Mouse (Mus musculus): ENCODE measurements around the gene Cdc42se1. TPM values are rescaled to one million over a fixed set of nuclear protein-coding genes. Genes with fewer than 3 reads are reported as not detected.
A peak's percentile ranks its signal among the peaks of the same experiment; 100 is the strongest.

Gene Cdc42se1
- total RNA-seq, 2 experiments from 2014 or later = 64.4 to 68.0 TPM

DNA sequence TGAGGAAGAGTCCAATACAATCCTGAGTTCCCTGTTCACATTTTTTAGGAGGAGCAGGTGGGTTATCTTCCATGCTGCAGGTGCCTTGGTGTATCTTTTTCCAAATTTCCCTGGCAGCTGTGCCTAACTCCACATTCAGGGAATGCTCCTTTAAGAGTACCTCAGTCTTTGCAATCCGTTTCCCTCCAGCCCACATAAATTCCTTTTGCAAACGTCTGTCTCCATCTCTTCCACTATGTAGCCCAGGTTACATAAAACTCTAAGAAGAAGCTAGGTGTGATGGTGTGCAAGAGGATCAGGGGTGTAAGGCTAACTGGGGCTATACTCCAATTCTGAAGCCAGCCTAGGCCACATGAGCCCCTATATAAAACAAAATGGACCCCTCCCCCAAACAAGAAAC, 14.6 kb downstream of the Cdc42se1 start:
- intact Hi-C loops (cut with DNase I) = no loop called here
- no peak for DNase-seq (ENCODE audit: low spot score in 2 of 2)

DNA sequence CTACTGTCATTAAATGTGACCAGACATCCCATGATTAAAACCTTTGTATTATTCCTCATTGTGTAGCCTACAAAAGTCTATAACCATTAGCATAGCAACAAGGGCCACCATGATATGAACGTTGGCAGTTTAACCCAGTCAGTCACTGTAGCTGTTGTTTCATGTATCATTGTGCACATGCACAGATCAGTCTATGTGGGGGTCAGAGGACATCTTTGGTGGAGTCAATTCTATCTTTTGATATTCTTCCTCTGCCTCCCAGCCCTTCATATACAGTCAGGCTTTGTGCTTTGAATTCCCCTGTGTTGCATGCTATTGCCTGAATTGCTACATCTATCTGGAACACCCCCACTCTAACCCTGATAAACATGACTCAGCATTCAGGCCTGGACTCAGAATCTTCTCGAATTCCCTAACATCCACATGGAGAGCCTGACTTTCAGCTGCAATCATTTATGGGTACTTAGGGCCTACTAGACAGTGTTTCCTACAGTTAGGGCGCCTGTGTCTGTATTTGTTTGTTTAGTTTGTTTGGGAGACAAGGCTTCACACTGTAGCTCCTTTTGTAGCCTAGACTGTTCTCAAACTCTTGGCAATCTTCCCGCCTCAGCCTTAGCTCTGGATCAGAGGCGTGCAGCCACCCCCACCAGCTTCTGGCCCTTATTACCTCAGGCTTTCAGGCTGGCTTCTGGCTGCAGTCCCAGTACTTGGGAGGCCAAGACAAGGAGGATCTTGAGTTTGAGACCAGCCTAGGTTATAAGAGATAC, 18.1 kb downstream of the Cdc42se1 start:
- intact Hi-C loops (cut with DNase I) = no loop called here
- DNase-seq (ENCODE audit: low spot score in 2 of 2) = peak; percentile 35 to 43

DNA sequence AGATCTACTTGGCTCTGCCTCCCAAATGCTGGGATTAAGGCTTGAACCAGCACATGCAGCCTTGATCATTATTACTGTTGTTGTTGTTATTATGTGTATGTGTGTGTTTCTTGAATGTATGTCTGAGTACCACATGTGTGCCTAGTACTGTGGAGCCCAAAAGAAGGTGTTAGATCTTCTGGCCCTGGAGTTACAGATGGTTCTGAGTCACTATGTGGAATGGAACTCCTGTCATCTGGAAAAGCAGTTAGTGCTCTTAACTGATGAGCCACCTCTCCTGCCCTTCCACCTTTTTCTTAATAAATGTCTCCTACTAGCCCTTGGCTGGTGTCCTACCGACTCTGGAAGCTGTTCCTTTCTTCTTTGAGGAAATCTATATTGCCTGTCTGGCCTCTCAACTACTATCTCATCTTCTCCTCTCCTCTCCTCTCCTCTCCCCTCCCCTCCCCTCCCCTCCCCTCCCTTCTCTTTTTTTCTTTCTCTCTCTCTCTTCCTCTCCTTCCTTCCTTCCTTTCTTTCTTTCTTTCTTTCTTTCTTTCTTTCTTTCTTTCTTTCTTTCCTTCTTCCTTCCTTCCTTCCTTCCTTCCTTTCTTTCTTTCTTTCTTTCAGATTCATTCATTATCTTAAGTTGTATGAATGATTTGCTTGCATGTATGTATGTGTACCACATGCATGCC, 19.3 kb downstream of the Cdc42se1 start:
- intact Hi-C loops (cut with DNase I) = no loop called here
- no peak for DNase-seq (ENCODE audit: low spot score in 2 of 2)

DNA sequence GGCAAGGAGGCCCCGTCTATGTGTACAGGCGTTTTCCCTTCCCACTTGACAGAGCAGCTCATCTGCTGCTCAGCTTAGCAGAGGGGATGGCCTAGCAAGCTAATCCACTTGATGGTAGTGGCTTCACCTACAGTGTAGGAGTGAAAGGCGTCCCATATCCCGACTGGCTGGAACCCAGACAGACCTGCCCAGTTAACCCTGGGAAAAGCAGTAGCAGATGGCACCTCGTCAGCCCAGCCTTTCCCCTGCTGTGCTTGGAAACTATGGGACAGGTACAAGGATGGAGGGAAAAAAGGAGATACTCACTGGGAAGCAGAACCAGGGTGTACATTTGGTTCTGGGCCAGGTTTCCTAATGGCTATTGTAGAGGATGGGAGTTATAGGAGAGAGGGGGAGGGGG, 21.8 kb downstream of the Cdc42se1 start:
- intact Hi-C loops (cut with DNase I) = no loop called here
- DNase-seq (ENCODE audit: low spot score in 2 of 2) = no peak

DNA sequence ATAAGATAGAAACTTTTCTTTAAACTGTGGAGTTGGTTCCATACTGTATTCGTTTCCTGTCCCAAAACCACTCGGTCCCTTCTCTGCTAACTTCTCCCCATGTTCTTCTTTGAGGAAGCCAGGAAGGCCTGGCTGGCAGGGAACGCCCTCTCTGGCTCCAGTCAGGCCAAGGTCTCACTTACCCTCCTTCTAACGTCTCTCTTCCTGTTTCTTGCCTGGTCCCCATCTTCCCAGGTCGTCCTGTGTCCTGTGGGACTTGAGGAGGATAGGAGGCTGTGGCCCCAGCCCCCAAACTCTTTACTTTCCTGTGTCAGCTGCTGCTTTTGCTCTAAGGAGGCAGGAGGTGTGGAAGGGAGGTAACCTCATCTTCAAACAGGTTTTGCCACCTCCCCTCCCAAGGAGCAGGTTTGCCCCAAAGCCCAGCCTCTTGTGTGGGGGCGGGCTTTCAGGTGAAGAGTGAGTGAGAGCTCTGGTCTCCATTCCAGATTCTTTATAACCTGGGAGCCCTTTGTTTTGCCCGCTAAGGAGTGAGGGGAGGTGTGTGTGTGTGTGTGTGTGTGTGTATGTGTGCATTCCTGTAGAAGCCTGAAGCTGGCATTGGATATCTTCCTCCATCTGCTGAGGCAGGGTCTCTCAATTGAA, 22.4 kb downstream of the Cdc42se1 start, which contains the start of gene Bnipl:
Gene Bnipl (minus strand): TSS at position 411 of the 642 bp plus-strand sequence.
- intact Hi-C loops (cut with DNase I) = no loop called here
- DNase-seq (ENCODE audit: low spot score in 2 of 2) = no peak

DNA sequence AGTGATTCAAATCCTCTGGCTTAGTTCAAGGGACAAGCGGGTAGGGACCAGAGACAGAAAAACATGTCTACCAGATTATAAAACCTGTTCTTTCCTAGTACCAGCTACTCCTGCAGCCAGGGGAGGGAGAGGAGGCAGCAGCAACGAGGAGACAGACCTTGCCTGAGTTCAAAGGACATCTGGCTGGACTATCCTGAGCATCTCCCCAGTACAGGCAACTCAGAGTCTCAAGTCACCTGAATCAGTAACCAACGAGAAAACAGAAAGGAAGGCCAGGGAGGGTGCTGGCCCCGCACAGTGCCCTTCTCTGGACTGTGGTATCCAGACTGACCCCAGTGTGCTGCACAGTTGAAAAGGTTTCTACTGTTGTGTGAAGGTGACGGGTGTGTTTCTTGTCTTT, 28.4 kb downstream of the Cdc42se1 start:
- DNase-seq (ENCODE audit: low spot score in 2 of 2) = no peak
- intact Hi-C loops (cut with DNase I) = no loop called here

DNA sequence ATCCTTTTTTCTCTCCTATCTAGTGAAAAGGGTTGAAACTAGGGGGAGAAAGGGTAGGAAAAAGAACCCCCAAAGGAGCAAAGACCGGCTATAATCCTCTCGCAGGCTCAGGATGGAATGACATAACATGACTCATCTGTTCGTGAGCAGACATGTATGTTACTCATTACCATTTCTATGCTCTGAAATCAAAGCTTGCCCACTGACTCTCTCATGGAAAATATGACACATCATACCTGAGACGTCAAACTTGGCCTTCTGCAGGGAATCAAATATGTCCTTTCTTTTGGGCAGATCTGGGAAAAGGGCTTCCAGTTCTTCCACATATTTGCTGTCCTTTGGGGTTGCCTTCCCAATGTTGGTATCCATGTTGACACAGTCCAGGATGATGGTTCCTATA, 33.4 kb downstream of the Cdc42se1 start:
- intact Hi-C loops (cut with DNase I) = loop anchor here (5.0 kb wide), 1 partner anchor 120 kb away; the partner anchor contains the start of gene Tnfaip8l2

DNA sequence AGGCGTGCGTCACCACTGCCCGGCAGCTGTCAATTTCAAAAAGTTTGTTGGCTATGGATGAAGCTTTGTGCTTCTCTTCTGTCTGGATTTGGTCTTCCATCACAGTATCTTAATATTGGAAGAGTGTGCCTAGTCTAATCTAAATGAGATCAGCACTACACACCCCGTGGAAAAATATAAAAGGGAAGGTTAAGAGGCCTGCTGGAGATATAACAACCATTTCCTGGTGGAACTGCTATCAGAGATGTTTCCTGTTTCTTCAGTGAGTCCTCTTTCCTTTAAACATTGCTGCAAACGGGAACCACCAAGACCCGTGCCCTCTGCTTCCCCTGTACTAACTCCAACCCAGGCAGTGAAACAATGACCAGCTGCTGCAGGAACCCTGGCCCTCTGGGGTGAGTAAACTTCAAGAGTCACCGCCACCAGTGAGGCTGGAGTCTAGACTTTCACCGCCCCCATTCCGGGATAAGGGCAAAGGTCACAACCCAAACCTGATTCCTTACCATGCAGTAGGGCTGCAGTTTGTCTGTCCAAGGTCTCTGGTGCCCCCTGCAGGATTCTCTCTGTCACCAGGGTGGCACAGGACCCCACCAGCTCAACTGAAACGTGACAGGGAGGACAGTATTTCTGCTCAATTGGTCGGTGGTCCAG, 34.7 kb downstream of the Cdc42se1 start:
- intact Hi-C loops (cut with DNase I) = loop anchor here (1.0 to 5.0 kb wide), 2 partner anchors 46 to 121 kb away; partner anchors contain the start of genes Gabpb2 and Tnfaip8l2
- DNase-seq (ENCODE audit: low spot score in 2 of 2) = peak; percentile 29 to 59

More for the DNA sequence above, 33.4 kb downstream of the Cdc42se1 start:
- DNase-seq (ENCODE audit: low spot score in 2 of 2) = no peak

DNA sequence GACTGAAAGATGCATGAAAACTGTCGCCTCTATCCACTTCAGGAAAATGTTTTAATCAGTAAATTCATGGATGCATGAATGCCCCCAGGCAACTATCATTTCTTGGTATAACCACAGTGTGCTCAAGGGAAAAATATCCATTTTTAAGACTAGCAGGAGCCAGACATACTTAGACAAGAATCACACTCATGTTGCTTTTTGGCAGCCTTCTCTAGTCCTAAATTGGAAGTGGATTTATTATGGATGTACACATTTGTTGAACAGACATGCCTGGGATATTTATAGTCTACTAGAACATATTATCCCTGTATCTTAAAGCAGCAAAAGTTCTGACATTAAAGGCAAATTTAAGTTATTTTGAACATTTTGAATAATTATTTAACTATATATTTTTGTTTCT, 36.2 kb downstream of the Cdc42se1 start:
- intact Hi-C loops (cut with DNase I) = loop anchor here (5.0 kb wide), 1 partner anchor 122 kb away; the partner anchor contains the start of gene Tnfaip8l2
- DNase-seq (ENCODE audit: low spot score in 2 of 2) = no peak

DNA sequence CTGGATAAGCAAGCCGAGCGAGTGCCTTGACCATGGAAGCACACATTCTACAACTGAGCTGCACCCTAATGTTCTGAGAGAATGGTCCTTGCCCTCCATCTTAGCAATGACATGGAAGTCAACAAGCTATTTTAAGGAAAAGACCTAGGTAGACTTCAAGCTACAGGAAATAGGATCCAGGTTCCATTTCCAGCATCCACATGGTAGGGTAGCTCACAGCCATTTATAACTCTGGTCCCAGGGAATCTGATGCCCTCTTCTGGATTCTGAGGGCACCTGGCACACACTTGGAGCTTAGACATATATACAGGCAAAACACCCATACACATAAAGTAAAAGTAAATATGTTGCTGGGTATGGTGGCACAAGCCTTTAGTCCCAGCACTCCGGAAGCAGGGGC, 37.5 kb downstream of the Cdc42se1 start:
- intact Hi-C loops (cut with DNase I) = no loop called here
- DNase-seq (ENCODE audit: low spot score in 2 of 2) = no peak

DNA sequence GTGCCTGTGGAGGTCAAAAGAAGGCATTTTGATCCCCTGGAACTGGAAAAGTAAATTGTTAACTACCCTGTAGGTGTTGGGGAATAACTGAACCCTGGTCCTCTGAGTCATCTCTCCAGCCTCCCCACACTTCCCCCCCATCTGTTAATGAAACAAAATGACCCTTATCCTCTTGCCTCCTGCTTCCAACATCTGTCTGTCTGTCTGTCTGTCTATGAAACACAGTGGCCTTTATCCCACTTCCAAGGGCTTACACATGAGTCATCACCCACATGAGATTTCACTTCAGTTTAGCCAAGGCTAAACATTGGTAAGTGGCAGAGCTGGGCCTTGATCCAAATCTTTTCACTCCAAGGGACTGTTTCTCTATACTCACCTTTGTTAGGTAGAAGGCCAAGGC, 39.3 kb downstream of the Cdc42se1 start:
- intact Hi-C loops (cut with DNase I) = no loop called here
- no peak for DNase-seq (ENCODE audit: low spot score in 2 of 2)

DNA sequence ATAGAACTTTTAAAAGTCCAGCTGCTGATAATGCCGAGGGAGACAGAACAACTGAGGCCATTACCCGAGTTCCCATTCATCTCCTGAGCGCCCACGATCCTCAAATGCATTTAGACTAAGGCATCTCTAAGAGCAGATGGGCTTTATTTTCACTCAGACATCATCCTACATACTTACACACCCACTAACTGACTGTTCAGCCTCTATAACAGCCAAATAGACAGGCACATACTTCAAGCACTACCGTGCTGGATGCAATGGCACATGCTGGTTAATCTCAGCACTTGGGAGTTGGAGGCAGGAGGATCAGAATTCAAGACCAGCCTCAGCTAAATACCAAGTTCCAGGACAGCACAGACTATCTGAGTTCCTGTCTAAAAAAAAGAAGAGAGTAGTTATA, 41.3 kb downstream of the Cdc42se1 start:
- intact Hi-C loops (cut with DNase I) = no loop called here
- DNase-seq (ENCODE audit: low spot score in 2 of 2) = no peak

DNA sequence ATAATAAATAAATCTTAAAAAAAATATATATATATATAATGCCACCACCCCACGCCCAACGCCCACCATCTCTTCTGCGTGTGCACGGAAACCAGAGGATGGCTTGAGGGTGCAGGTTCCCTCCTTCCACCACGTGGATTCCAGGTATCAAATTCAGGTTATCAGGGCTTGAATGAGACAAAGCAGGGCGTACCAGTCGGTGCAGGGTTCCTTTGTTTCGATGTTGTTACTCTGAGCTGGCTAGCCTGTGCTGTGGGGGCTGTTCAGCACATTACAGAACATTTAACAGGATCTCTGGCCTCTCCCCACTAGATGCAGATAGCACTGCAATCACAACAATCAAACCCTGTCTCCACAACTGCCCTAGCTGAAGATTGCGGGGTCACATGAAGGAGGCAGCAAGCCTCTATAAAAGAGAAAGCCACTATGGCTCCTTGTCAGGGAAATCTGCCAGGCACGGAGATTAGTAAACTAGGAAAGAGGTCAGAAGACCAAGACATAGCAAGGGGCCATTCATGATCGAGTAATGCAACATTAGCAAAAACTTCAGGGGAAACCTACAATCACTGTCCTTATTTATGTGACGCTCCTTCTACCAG, 42.3 kb downstream of the Cdc42se1 start:
- no peak for DNase-seq (ENCODE audit: low spot score in 2 of 2)
- intact Hi-C loops (cut with DNase I) = no loop called here

DNA sequence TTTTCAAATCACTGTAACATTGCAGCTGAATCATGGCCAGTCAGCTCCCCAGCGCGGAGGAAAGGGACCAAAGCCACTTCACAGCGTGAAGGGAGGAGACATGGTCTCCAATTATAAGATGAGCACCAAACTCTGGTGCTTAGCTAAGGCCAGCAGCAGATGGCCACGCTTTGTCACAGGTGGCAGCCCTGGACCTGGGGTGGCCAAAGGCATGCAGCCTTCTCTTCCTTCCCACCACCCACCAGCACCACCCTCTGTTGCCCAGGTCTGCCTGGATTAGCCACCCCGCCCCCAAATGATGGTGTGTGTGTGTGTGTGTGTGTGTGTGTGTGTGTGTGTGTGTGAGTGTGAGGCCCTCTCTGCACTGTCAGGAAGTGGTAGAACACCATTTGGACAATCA, 44.9 kb downstream of the Cdc42se1 start:
- intact Hi-C loops (cut with DNase I) = no loop called here
- DNase-seq (ENCODE audit: low spot score in 2 of 2) = no peak

DNA sequence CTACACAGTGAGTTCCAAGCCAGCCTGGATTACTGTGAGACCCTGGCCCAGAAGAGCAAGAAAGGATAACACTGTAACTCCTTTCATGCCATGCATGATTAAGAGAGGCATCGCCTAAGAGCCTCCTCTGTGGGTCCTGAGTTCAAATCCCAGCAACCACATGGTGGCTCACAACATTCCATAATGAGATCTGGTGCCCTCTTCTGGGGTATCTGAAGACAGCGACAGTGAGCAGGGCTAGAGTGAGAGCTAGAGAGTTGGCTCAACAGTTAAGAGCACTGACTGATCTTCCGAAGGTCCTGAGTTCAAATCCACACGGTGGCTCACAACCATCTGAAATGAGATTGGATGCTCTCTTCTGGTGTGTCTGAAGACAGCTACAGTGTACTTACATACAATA, 45.9 kb downstream of the Cdc42se1 start:
- DNase-seq (ENCODE audit: low spot score in 2 of 2) = no peak
- intact Hi-C loops (cut with DNase I) = no loop called here

DNA sequence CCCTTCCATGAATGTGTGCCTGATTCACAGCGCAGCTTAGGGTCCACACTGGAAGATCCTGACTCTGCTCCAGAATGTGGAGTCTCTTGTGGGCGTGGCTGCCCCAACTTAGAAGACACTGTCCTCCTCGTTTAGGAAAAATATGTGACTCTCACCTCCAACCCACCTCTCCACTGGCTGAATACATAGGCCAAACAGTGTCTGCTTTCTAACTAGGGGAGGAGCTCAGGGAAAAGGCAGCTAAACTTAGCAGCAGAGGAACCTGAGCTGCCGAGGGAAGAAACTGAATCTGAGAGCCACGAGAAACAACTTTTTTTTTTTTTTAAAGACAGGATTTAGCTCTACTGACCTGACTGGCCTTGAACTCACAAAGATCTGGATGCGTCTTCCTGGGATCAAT, 46.6 kb downstream of the Cdc42se1 start:
- no peak for DNase-seq (ENCODE audit: low spot score in 2 of 2)
- intact Hi-C loops (cut with DNase I) = no loop called here

DNA sequence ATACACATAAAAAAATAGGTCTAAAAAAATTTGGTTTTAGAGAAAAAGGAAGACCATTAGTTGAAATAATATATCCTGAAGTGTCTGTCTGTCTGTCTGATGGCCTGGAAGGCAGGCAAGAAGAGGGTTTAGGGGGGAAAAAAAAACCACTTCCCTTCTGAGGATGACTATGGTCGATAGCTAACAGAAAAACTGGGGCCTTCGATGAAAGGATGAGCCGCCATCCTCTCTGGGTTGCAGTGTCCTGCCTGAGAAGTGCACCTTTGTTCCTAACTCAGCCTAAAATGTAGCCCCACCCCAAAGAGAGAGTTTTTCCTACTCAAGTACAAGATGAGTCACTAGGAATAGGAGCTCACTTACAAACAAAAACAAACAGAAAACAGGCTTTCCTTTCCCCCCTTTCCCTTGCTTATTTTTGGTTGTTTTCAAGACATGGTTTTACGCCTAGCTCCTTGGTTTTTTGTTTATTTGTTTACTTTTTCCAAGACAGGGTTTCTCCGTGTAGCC, 47.9 kb downstream of the Cdc42se1 start:
- intact Hi-C loops (cut with DNase I) = no loop called here
- DNase-seq (ENCODE audit: low spot score in 2 of 2) = no peak

DNA sequence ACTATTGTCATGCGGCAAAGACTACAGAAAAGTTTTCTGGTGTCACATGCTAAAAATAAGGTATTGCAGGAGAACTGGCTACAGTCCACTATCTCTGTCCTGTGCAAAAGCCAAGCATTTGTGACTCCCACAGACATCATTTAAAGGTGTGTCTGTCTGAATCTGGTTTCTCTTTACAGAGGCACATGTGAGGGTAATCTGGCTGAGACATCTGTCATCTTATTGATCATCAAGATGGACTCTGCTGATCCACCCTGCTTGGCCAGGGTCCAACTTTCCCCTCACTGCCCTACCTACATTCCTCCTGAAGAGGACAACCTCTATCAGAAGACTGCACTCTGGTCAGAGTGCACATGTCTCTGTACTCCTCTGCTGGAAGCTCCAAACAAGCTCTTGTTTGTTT, 48.6 kb downstream of the Cdc42se1 start:
- intact Hi-C loops (cut with DNase I) = no loop called here
- DNase-seq (ENCODE audit: low spot score in 2 of 2) = no peak

DNA sequence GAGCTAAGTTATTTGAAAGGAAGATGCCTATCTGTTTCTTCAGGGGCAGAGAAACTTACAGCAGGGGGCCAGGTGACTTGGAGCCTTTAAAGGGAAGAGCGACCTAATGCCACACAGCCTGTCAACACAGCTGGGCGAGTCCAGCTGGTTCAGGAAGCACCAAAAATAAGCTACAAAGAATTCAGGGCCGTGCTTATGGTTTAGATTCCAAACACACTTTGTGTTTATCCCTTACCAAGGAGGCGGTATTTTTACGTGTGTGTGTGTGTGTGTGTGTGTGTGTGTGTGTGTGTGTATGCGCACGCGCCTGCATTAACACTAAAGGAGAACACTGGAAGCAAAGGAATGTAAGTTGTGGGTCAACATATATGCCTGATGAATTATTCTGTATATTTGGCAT, 52.2 kb downstream of the Cdc42se1 start:
- peak; percentile 17 for DNase-seq (ENCODE audit: low spot score in 2 of 2)
- intact Hi-C loops (cut with DNase I) = no loop called here
